Mouse (Mus musculus) liver, adult 2 months (tissue): Measurements from ENCODE around the gene Fcnb. TPM values are rescaled to one million over a fixed set of nuclear protein-coding genes. Genes with fewer than 3 reads are reported as not detected.

Experiments
- DNase-seq: peaks from one replicate; pipeline ENCODE4 v3.0.0-alpha.2; 2011; ENCODE audit warnings: low read depth, low spot score; ENCODE audit errors: extremely low read depth
- H3K27ac ChIP-seq: fragments of 200-500 bp; replicated peaks from 2 replicates; pipeline ENCODE4 v1.5.1; 2012; ENCODE audit warnings: low read depth, mild to moderate bottlenecking, control low read depth, inconsistent platforms, low read length; ENCODE audit not compliant: insufficient read depth
- H3K27me3 ChIP-seq: fragments of 200-500 bp; 2 replicates; pipeline ENCODE4 v1.6.1; 2012; ENCODE audit warnings: mild to moderate bottlenecking, moderate library complexity, low read length, inconsistent platforms; ENCODE audit not compliant: control insufficient read depth, insufficient read depth
- H3K36me3 ChIP-seq: fragments of 200-500 bp; 2 replicates; pipeline ENCODE4 v1.6.1; 2012; ENCODE audit warnings: low read length, inconsistent platforms; ENCODE audit not compliant: control insufficient read depth, insufficient read depth
- H3K4me1 ChIP-seq: fragments of 200-500 bp; 2 replicates; pipeline ENCODE4 v1.6.1; 2011; ENCODE audit warnings: low read length; ENCODE audit not compliant: control insufficient read depth, insufficient read depth
- H3K4me3 ChIP-seq: fragments of 200-500 bp; 2 replicates; pipeline ENCODE4 v1.5.1; 2011; ENCODE audit warnings: low read depth, mild to moderate bottlenecking, control low read depth, low read length, moderate library complexity; ENCODE audit not compliant: insufficient read depth
- H3K79me2 ChIP-seq: fragments of 200-500 bp; 2 replicates; pipeline ENCODE4 v1.6.1; 2012; ENCODE audit warnings: inconsistent platforms, mild to moderate bottlenecking, low read length, moderate library complexity; ENCODE audit not compliant: control insufficient read depth, insufficient read depth
- H3K9ac ChIP-seq: fragments of 200-500 bp; 2 replicates; pipeline ENCODE4 v1.6.1; 2012; ENCODE audit warnings: low read depth, mild to moderate bottlenecking, control low read depth, inconsistent platforms, low read length
- CTCF ChIP-seq: fragments of 200-500 bp; IDR thresholded peaks from 2 replicates; pipeline ENCODE4 v1.5.1; 2011; ENCODE audit warnings: low read depth, low read length, control low read depth
- POLR2A ChIP-seq: fragments of 200-500 bp; IDR thresholded peaks from 2 replicates; pipeline ENCODE4 v1.6.1; 2011; ENCODE audit warnings: low read length, control low read depth; ENCODE audit not compliant: insufficient read depth; ENCODE audit errors: extremely low read depth
- WGBS: fragments of 180-500 bp; shearing (Covaris S2); methylation state at CpG from one replicate; pipeline ENCODE4 v1.1.7; 2018; 5-methylcytosine and 5-hydroxymethylcytosine counted together
- polyA plus RNA-seq: library from polyadenylated mRNA; depleted of rRNA; stranded (reverse); fragments of >200 nt; gene quantifications from 2 replicates; pipeline ENCODE4 v1.2.3, GENCODE M21; 2012; rRNA removed
- total RNA-seq: library from RNA; depleted of rRNA; stranded (reverse); fragments of >200 nt; gene quantifications from 2 replicates; pipeline ENCODE4 v1.2.3, GENCODE M21; 2014; rRNA removed

The Fcnb gene
- total and polyA plus RNA-seq, 2 experiments: not detected

DNA sequence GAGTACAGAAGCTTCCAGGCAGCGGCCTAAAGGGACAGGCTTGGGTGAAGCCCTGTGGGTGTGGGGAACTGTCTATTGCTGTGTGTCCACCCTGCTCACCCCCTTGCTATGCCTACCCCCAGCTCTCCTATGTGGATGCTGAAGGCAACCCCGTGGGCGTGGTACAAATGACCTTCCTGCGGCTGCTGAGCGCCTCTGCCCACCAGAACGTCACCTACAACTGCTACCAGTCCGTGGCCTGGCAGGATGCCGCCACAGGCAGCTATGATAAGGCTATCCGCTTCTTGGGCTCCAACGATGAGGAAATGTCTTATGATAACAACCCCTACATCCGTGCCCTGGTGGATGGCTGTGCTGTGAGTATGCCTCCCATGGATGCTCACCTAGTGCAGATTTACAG lies 52.2 kb downstream of the Fcnb start:
- no peaks in the 10 kb centered on the region for H3K36me3 ChIP-seq
- H3K4me1 ChIP-seq: no peaks in the 10 kb centered on the region
- H3K79me2 ChIP-seq: no peaks in the 10 kb centered on the region
- H3K27me3 ChIP-seq: no peaks in the 10 kb centered on the region
- H3K9ac ChIP-seq: no peak overlapping the region
- WGBS: 81% methylated on average over 11 of the region's 11 CpGs
- H3K27ac ChIP-seq: no peak overlapping the region
- no peak for DNase-seq
- H3K4me3 ChIP-seq: no peak overlapping the region
- TF ChIP-seq CTCF: no peak

- no peak for DNase-seq
- 76% methylated on average over 9 of the region's 9 CpGs for WGBS
- Histone ChIP-seq H3K79me2 (no peaks in the 10 kb centered on the region), H3K4me3 (no peak overlapping the region), H3K27ac (no peak overlapping the region), H3K27me3 (no peaks in the 10 kb centered on the region), H3K36me3 (no peaks in the 10 kb centered on the region), H3K9ac (no peak overlapping the region), H3K4me1 (no peaks in the 10 kb centered on the region)
- TF ChIP-seq POLR2A (no peak), CTCF (no peak)
Measured at GRCm38 (mm10) chr2:28031860-28032259, 52.8 kb downstream of the Fcnb start.

Other genes starting within 250 kb of the Fcnb start
- 2.0 and 3.0 TPM in 2 replicates for gene Col5a1, start 198.5 kb downstream of the Fcnb start, total RNA-seq
- 2.0 and 2.1 TPM in 2 replicates for gene Col5a1, start 198.5 kb downstream of the Fcnb start, polyA plus RNA-seq
- gene Olfm1, start 108.1 kb upstream of the Fcnb start, total RNA-seq: 1.5 and 1.7 TPM in 2 replicates
- gene Olfm1, start 108.1 kb upstream of the Fcnb start, polyA plus RNA-seq: 2.6 and 3.4 TPM in 2 replicates